Mouse (Mus musculus): ENCODE results near the gene Axdnd1. TPM values are rescaled to one million over a fixed set of nuclear protein-coding genes. Genes with fewer than 3 reads are reported as not detected.

The Axdnd1 gene
- polyA plus RNA-seq, 1 experiment, result 3.2 TPM

- Histone ChIP-seq H3K4me1 (replicated peaks; ENCODE audit: control insufficient read depth, insufficient read depth, low read length) (peaks cover 15% of the 10 kb centered on the region), H3K4me3 (ENCODE audit: control insufficient read depth, insufficient read depth, low read length) (no peak overlapping the region), H3K36me3 (ENCODE audit: control insufficient read depth, insufficient read depth, low read length) (peaks cover 29% of the 10 kb centered on the region), H3K27me3 (ENCODE audit: control insufficient read depth, insufficient read depth, low read length) (no peaks in the 10 kb centered on the region), H3K27ac (ENCODE audit: control insufficient read depth, insufficient read depth, low read length) (peak overlapping the region; percentile 18; the same call in 1 of the 2 replicates)
- DNase-seq, result no peak
- WGBS, result 52% methylated on average over 5 of the region's 5 CpGs
- TF ChIP-seq POLR2A (IDR thresholded peaks at IDR 0.05; ENCODE audit: control insufficient read depth, extremely low read depth, insufficient read depth, low read length, poor library complexity) (no peak), CTCF (IDR thresholded peaks at IDR 0.05; ENCODE audit: borderline replicate concordance, control insufficient read depth, extremely low read depth, insufficient read depth, low read length, poor library complexity) (no peak)
Observed at GRCm38 (mm10) chr1:156285541-156285896, 135.4 kb downstream of the Axdnd1 start.

GRCm38 (mm10) chr1:156284851-156285540 is 136.0 kb downstream of the Axdnd1 start:
- 19% methylated on average over 9 of the region's 9 CpGs for WGBS
- TF ChIP-seq CTCF (IDR thresholded peaks at IDR 0.05; ENCODE audit: borderline replicate concordance, control insufficient read depth, extremely low read depth, insufficient read depth, low read length, poor library complexity) (no peak), POLR2A (IDR thresholded peaks at IDR 0.05; ENCODE audit: control insufficient read depth, extremely low read depth, insufficient read depth, low read length, poor library complexity) (no peak)
- DNase-seq, result no peak
- no peak overlapping the region for H3K4me3 ChIP-seq (ENCODE audit: control insufficient read depth, insufficient read depth, low read length)
- peaks cover 29% of the 10 kb centered on the region for H3K36me3 ChIP-seq (ENCODE audit: control insufficient read depth, insufficient read depth, low read length)
- no peaks in the 10 kb centered on the region for H3K27me3 ChIP-seq (ENCODE audit: control insufficient read depth, insufficient read depth, low read length)
- peak overlapping the region; percentile 8; the same call in 1 of the 2 replicates for H3K27ac ChIP-seq (ENCODE audit: control insufficient read depth, insufficient read depth, low read length)
- H3K4me1 ChIP-seq (replicated peaks; ENCODE audit: control insufficient read depth, insufficient read depth, low read length), result peaks cover 17% of the 10 kb centered on the region

GRCm38 (mm10) chr1:156284207-156284606 is 136.8 kb downstream of the Axdnd1 start:
- WGBS, result 7% methylated on average over 10 of the region's 10 CpGs
- no peak overlapping the region for H3K4me3 ChIP-seq (ENCODE audit: control insufficient read depth, insufficient read depth, low read length)
- peaks cover 29% of the 10 kb centered on the region for H3K36me3 ChIP-seq (ENCODE audit: control insufficient read depth, insufficient read depth, low read length)
- no peaks in the 10 kb centered on the region for H3K27me3 ChIP-seq (ENCODE audit: control insufficient read depth, insufficient read depth, low read length)
- H3K27ac ChIP-seq (ENCODE audit: control insufficient read depth, insufficient read depth, low read length), result peak overlapping the region; percentile 39
- H3K4me1 ChIP-seq (replicated peaks; ENCODE audit: control insufficient read depth, insufficient read depth, low read length), result peaks cover 22% of the 10 kb centered on the region
- DNase-seq, result peak; percentile 24
- no peak for TF ChIP-seq CTCF (IDR thresholded peaks at IDR 0.05; ENCODE audit: borderline replicate concordance, control insufficient read depth, extremely low read depth, insufficient read depth, low read length, poor library complexity)

- peak overlapping the region; percentile 92 for H3K27ac ChIP-seq (ENCODE audit: control insufficient read depth, insufficient read depth, low read length)
- TF ChIP-seq CTCF (IDR thresholded peaks at IDR 0.05; ENCODE audit: borderline replicate concordance, control insufficient read depth, extremely low read depth, insufficient read depth, low read length, poor library complexity) (no peak; the same call in 1 of the 2 replicates), POLR2A (IDR thresholded peaks at IDR 0.05; ENCODE audit: control insufficient read depth, extremely low read depth, insufficient read depth, low read length, poor library complexity) (0 out of 2 replicates have a peak, but pooled peaks have one; percentile 35)
- H3K4me3 ChIP-seq (ENCODE audit: control insufficient read depth, insufficient read depth, low read length), result peak overlapping the region; percentile 44
- WGBS, result 19% methylated on average over 7 of the region's 7 CpGs
- DNase-seq, result peak; percentile 50
- peaks cover 29% of the 10 kb centered on the region for H3K36me3 ChIP-seq (ENCODE audit: control insufficient read depth, insufficient read depth, low read length)
- peaks cover 18% of the 10 kb centered on the region for H3K4me1 ChIP-seq (replicated peaks; ENCODE audit: control insufficient read depth, insufficient read depth, low read length)
- H3K27me3 ChIP-seq (ENCODE audit: control insufficient read depth, insufficient read depth, low read length), result no peaks in the 10 kb centered on the region
Observed at GRCm38 (mm10) chr1:156280131-156280530, 140.8 kb downstream of the Axdnd1 start.

- Histone ChIP-seq H3K27ac (ENCODE audit: control insufficient read depth, insufficient read depth, low read length) (no peak overlapping the region), H3K36me3 (ENCODE audit: control insufficient read depth, insufficient read depth, low read length) (peaks cover 50% of the 10 kb centered on the region), H3K27me3 (ENCODE audit: control insufficient read depth, insufficient read depth, low read length) (no peaks in the 10 kb centered on the region), H3K4me1 (replicated peaks; ENCODE audit: control insufficient read depth, insufficient read depth, low read length) (peaks cover 5% of the 10 kb centered on the region), H3K4me3 (ENCODE audit: control insufficient read depth, insufficient read depth, low read length) (no peak overlapping the region)
- no peak for TF ChIP-seq POLR2A (IDR thresholded peaks at IDR 0.05; ENCODE audit: control insufficient read depth, extremely low read depth, insufficient read depth, low read length, poor library complexity)
- TF ChIP-seq CTCF (IDR thresholded peaks at IDR 0.05; ENCODE audit: borderline replicate concordance, control insufficient read depth, extremely low read depth, insufficient read depth, low read length, poor library complexity), result no peak
- 88% methylated on average over 7 of the region's 7 CpGs for WGBS
- DNase-seq, result no peak
Observed at GRCm38 (mm10) chr1:156273647-156274046, 147.3 kb downstream of the Axdnd1 start.

Other genes with a start within 250 kb of the Axdnd1 start
- gene Fam163a, start 216.1 kb downstream of the Axdnd1 start, polyA plus RNA-seq (2012; rRNA removed), result 0.18 and 0.23 TPM in 2 replicates
- gene Tdrd5, start 117.5 kb downstream of the Axdnd1 start, polyA plus RNA-seq (2012; rRNA removed), result 24.0 and 33.0 TPM in 2 replicates
- gene Nphs2, start 110.4 kb downstream of the Axdnd1 start, polyA plus RNA-seq (2012; rRNA removed), result 3.3 and 3.7 TPM in 2 replicates
- 9.1 and 10.6 TPM in 2 replicates for gene Gm2000, start 55.1 kb downstream of the Axdnd1 start, polyA plus RNA-seq (2012; rRNA removed)
- 103 and 119 TPM in 2 replicates for gene Soat1, start 53.2 kb upstream of the Axdnd1 start, polyA plus RNA-seq (2012; rRNA removed)
- gene Gm10031, start 102.9 kb upstream of the Axdnd1 start, polyA plus RNA-seq (2012; rRNA removed), result 33.7 and 36.5 TPM in 2 replicates
- 18.7 and 19.9 TPM in 2 replicates for gene Abl2, start 137.6 kb upstream of the Axdnd1 start, polyA plus RNA-seq (2012; rRNA removed)